Mouse (Mus musculus): ENCODE measurements around the gene Mmd2. TPM values are rescaled to one million over a fixed set of nuclear protein-coding genes. Genes with fewer than 3 reads are reported as not detected.
A peak's percentile ranks its signal among the peaks of the same experiment; 100 is the strongest.

Mmd2 gene
- polyA plus RNA-seq, 1 experiment from 2014 or later, result 4.8 TPM

DNA sequence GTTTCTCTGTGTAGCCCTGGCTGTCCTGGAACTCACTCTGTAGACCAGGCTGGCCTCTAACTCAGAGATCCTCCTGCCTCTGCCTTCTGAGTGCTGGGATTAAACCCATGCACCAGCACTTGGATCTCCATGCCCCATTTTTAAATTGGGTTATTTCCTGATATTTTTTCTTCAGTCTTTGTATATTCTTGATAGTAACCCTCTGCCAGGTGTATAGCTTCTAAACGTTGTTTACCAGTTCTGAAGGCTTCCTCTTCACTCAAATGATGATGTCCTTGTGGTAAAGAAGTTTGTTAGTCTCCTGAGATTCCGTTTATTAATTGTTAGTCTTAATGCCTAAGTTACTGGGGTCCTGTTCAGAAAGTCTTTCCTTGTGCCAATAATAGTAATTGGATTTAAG is 18.8 kb upstream of the Mmd2 start, which contains the start of gene Wipi2:
TSS of gene Wipi2 (plus strand) at position 301 of the 400 bp plus-strand sequence.
- no peak for DNase-seq (ENCODE audit: low spot score)
- Histone ChIP-seq H3K4me3 (peak within 1 kb of the TSS; percentile 99), H3K36me3 (0 out of 2 replicates have a peak, but pooled peaks cover 3% of the 10 kb centered on the region), H3K27me3 (ENCODE audit: insufficient read depth, poor library complexity, severe bottlenecking) (no peaks in the 10 kb centered on the region; the same call in 1 of the 2 replicates), H3K9me3 (no peaks in the 10 kb centered on the region), H3K27ac (peak within 1 kb of the TSS; percentile 92), H3K4me1 (peaks cover 15% of the 10 kb centered on the region)
- WGBS, result 85% methylated on average over 2 of the region's 2 CpGs

DNA sequence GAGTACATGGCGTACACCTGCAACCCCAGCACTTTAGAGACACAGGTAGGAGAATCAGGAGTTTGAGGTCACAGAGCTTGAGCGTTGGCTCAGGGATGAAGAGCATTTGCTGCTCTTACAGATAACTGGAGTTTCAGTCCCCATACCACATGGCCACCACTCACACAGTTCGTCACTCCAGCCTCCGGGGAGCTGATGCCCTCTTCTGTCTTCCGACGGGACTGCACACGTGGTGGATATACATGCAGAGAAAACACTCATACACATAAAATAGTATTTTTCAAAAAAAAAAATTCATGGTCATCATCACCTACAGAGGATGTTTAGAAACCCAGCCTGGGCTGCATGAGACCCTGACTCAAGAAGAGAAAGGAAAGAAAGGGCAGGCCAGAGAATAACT is 14.5 kb upstream of the Mmd2 start:
- no peaks in the 10 kb centered on the region for H3K36me3 ChIP-seq
- H3K4me3 ChIP-seq, result no peak overlapping the region
- H3K4me1 ChIP-seq, result no peaks in the 10 kb centered on the region
- H3K27ac ChIP-seq, result no peak overlapping the region
- WGBS, result 85% methylated on average over 7 of the region's 7 CpGs
- H3K9me3 ChIP-seq, result no peaks in the 10 kb centered on the region
- H3K27me3 ChIP-seq (ENCODE audit: insufficient read depth, poor library complexity, severe bottlenecking), result peaks cover 3% of the 10 kb centered on the region; the same call in 1 of the 2 replicates
- no peak for DNase-seq (ENCODE audit: low spot score)

DNA sequence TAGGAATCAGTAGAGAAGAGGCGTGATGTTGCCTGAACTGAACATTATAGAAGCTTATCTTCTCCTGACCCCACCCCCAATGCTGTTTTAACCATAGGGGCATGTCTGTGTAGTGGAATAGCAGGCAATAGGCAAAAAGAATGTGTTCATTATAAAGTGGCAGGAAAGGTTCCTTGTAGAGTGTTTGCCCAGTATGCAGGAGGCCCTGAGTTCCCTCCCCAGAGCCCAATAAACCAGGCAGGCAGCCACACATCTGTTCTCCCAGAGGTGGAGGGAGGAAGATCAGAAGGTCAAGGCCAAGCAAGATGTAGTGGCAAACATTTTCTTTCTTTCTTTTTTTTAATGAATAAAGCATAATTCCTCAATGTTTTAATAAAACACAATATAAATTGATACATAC is 13.5 kb upstream of the Mmd2 start:
- H3K36me3 ChIP-seq, result no peaks in the 10 kb centered on the region
- WGBS, result 63% methylated on average over 1 of the region's 1 CpGs
- H3K9me3 ChIP-seq, result no peaks in the 10 kb centered on the region
- no peaks in the 10 kb centered on the region for H3K4me1 ChIP-seq
- no peak for DNase-seq (ENCODE audit: low spot score)
- H3K4me3 ChIP-seq, result no peak overlapping the region
- H3K27ac ChIP-seq, result no peak overlapping the region
- H3K27me3 ChIP-seq (ENCODE audit: insufficient read depth, poor library complexity, severe bottlenecking), result peaks cover 3% of the 10 kb centered on the region; the same call in 1 of the 2 replicates

- H3K4me1 ChIP-seq, result no peaks in the 10 kb centered on the region
- H3K4me3 ChIP-seq, result no peak overlapping the region
- no peaks in the 10 kb centered on the region for H3K36me3 ChIP-seq
- no peak for DNase-seq (ENCODE audit: low spot score)
- H3K9me3 ChIP-seq, result no peaks in the 10 kb centered on the region
- 71% methylated on average over 2 of the region's 2 CpGs for WGBS
- H3K27me3 ChIP-seq (ENCODE audit: insufficient read depth, poor library complexity, severe bottlenecking), result peaks cover 3% of the 10 kb centered on the region; the same call in 1 of the 2 replicates
- H3K27ac ChIP-seq, result no peak overlapping the region
Observed at GRCm38 (mm10) chr5:142621421-142621820, 12.8 kb upstream of the Mmd2 start.

GRCm38 (mm10) chr5:142619866-142620265 is 11.3 kb upstream of the Mmd2 start:
- Histone ChIP-seq H3K27ac (no peak overlapping the region), H3K4me1 (0 out of 2 replicates have a peak, but pooled peaks cover 5% of the 10 kb centered on the region), H3K27me3 (ENCODE audit: insufficient read depth, poor library complexity, severe bottlenecking) (peaks cover 3% of the 10 kb centered on the region; the same call in 1 of the 2 replicates), H3K4me3 (no peak overlapping the region), H3K9me3 (no peaks in the 10 kb centered on the region), H3K36me3 (no peaks in the 10 kb centered on the region)
- WGBS, result 11% methylated on average over 5 of the region's 5 CpGs
- no peak for DNase-seq (ENCODE audit: low spot score)

- peaks cover 2% of the 10 kb centered on the region; the same call in 1 of the 2 replicates for H3K27me3 ChIP-seq (ENCODE audit: insufficient read depth, poor library complexity, severe bottlenecking)
- H3K27ac ChIP-seq, result no peak overlapping the region
- DNase-seq (ENCODE audit: low spot score), result no peak
- H3K36me3 ChIP-seq, result no peaks in the 10 kb centered on the region
- WGBS, result 58% methylated on average over 6 of the region's 6 CpGs
- H3K4me3 ChIP-seq, result no peak overlapping the region
- 0 out of 2 replicates have a peak, but pooled peaks cover 5% of the 10 kb centered on the region for H3K4me1 ChIP-seq
- H3K9me3 ChIP-seq, result no peaks in the 10 kb centered on the region
Observed at GRCm38 (mm10) chr5:142616326-142616725, 7.7 kb upstream of the Mmd2 start.

DNA sequence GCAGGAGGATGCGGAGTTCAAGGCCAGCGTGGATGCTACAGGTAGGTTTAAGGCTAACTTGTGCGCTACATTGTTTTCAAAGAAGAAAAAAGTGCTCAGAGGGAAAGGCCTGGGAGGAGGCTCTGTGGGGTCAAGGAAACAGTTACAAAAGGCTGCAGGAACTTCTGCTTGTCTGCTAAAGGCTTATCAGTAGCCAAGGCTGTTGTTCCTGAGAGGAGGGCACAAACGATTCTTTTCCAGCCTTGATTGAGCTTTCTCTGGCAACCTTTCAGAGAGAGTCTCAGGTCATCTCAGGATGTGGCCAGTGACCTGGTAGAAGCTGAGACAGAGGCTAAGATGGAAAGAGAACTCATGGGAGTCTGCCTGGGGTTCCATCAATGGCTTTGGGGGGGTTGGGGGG is 7.0 kb upstream of the Mmd2 start:
- Histone ChIP-seq H3K27ac (no peak overlapping the region), H3K4me3 (no peak overlapping the region), H3K4me1 (0 out of 2 replicates have a peak, but pooled peaks cover 5% of the 10 kb centered on the region), H3K36me3 (no peaks in the 10 kb centered on the region), H3K9me3 (no peaks in the 10 kb centered on the region), H3K27me3 (ENCODE audit: insufficient read depth, poor library complexity, severe bottlenecking) (no peaks in the 10 kb centered on the region)
- no peak for DNase-seq (ENCODE audit: low spot score)
- 74% methylated on average over 4 of the region's 4 CpGs for WGBS

GRCm38 (mm10) chr5:142614513-142614912 is 5.9 kb upstream of the Mmd2 start:
- Histone ChIP-seq H3K9me3 (no peaks in the 10 kb centered on the region), H3K27me3 (ENCODE audit: insufficient read depth, poor library complexity, severe bottlenecking) (peaks cover 2% of the 10 kb centered on the region), H3K36me3 (no peaks in the 10 kb centered on the region), H3K4me3 (no peak overlapping the region), H3K27ac (no peak overlapping the region), H3K4me1 (0 out of 2 replicates have a peak, but pooled peaks cover 5% of the 10 kb centered on the region)
- DNase-seq (ENCODE audit: low spot score), result no peak
- 75% methylated on average over 3 of the region's 3 CpGs for WGBS

GRCm38 (mm10) chr5:142610362-142610761 is 1.8 kb upstream of the Mmd2 start:
- peaks cover 37% of the 10 kb centered on the region for H3K27me3 ChIP-seq (ENCODE audit: insufficient read depth, poor library complexity, severe bottlenecking)
- no peak overlapping the region for H3K27ac ChIP-seq
- no peak overlapping the region for H3K4me3 ChIP-seq
- no peaks in the 10 kb centered on the region for H3K9me3 ChIP-seq
- no peak for DNase-seq (ENCODE audit: low spot score)
- no peaks in the 10 kb centered on the region for H3K36me3 ChIP-seq
- peaks cover 8% of the 10 kb centered on the region for H3K4me1 ChIP-seq
- 82% methylated on average over 4 of the region's 4 CpGs for WGBS

DNA sequence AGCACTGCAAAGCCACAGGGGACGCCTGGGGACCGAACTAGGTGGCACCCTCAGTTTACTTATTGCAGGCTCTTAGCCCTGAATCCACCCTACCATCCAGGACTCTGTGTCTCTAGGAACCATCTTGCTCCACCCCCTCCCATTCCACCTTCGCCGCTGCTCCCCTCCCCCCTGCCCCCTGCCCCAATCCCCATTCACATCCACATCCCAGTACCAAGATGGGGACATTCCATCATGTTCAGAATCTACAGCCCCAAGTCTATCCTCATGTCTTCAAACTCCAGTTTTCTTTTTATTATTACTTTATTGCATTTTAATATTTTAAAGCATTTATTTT is 357 bp upstream of the Mmd2 start:
- 5% methylated on average over 4 of the region's 4 CpGs for WGBS
- peaks cover 42% of the 10 kb centered on the region for H3K27me3 ChIP-seq (ENCODE audit: insufficient read depth, poor library complexity, severe bottlenecking)
- DNase-seq (ENCODE audit: low spot score), result no peak
- no peaks in the 10 kb centered on the region for H3K9me3 ChIP-seq
- peaks cover 8% of the 10 kb centered on the region for H3K4me1 ChIP-seq
- H3K27ac ChIP-seq, result peak overlapping the region; percentile 57
- peak overlapping the region; percentile 59 for H3K4me3 ChIP-seq
- no peaks in the 10 kb centered on the region for H3K36me3 ChIP-seq

GRCm38 (mm10) chr5:142605288-142605687 is 3.3 kb downstream of the Mmd2 start:
- no peak overlapping the region for H3K4me3 ChIP-seq
- no peaks in the 10 kb centered on the region for H3K36me3 ChIP-seq
- peaks cover 42% of the 10 kb centered on the region for H3K27me3 ChIP-seq (ENCODE audit: insufficient read depth, poor library complexity, severe bottlenecking)
- 86% methylated on average over 12 of the region's 12 CpGs for WGBS
- no peaks in the 10 kb centered on the region for H3K9me3 ChIP-seq
- H3K4me1 ChIP-seq, result peaks cover 8% of the 10 kb centered on the region
- H3K27ac ChIP-seq, result no peak overlapping the region
- no peak for DNase-seq (ENCODE audit: low spot score)

DNA sequence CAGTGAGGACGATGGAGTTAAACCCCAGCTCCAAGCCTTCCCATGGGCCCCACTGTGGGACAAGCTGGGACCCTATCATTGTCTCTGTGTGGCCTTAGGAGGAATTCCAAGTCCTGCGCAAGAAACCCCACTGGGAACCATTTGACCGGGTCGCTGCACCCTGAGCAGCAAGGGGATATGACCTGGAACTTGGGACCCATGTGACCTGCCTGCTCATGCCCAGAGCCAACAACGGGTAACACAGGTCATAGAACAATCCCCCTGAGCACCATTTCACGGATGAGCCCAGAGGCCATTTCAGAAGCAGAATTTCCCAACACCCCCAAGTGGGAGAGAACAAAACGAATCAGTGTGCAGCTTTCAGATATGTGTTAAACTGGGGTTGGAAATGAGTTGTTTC is 4.2 kb downstream of the Mmd2 start:
- no peaks in the 10 kb centered on the region for H3K36me3 ChIP-seq
- DNase-seq (ENCODE audit: low spot score), result no peak
- peaks cover 8% of the 10 kb centered on the region for H3K4me1 ChIP-seq
- peaks cover 38% of the 10 kb centered on the region for H3K27me3 ChIP-seq (ENCODE audit: insufficient read depth, poor library complexity, severe bottlenecking)
- 81% methylated on average over 7 of the region's 7 CpGs for WGBS
- no peaks in the 10 kb centered on the region for H3K9me3 ChIP-seq
- no peak overlapping the region for H3K4me3 ChIP-seq
- H3K27ac ChIP-seq, result no peak overlapping the region

- DNase-seq (ENCODE audit: low spot score), result no peak
- Histone ChIP-seq H3K27me3 (ENCODE audit: insufficient read depth, poor library complexity, severe bottlenecking) (no peaks in the 10 kb centered on the region), H3K4me1 (no peaks in the 10 kb centered on the region), H3K9me3 (no peaks in the 10 kb centered on the region), H3K36me3 (no peaks in the 10 kb centered on the region), H3K4me3 (no peak overlapping the region), H3K27ac (no peak overlapping the region)
- 73% methylated on average over 6 of the region's 6 CpGs for WGBS
Observed at GRCm38 (mm10) chr5:142597648-142598390, 10.8 kb downstream of the Mmd2 start.
